Mouse (Mus musculus): ENCODE data around the gene Dnaja2. TPM values are rescaled to one million over a fixed set of nuclear protein-coding genes. Genes with fewer than 3 reads are reported as not detected.

Gene Dnaja2
- polyA plus RNA-seq (2014; fragmentation: Nextera tagmentation; extraction: Ambion mirVana), result 142 and 161 TPM in 2 replicates

- peak within 1 kb of the TSS; percentile 95 for H3K9ac ChIP-seq (ENCODE audit: low read depth, low read length)
- ATAC-seq (replicated peaks; ENCODE audit: insufficient number of reproducible peaks, low FRiP score, low TSS enrichment), result peak; percentile 96
- under 1% methylated on average over 77 of the region's 77 CpGs for WGBS (ENCODE audit: insufficient replicate concordance)
- H3K4me1 ChIP-seq (ENCODE audit: control insufficient read depth, insufficient read depth, low read length), result peaks cover 3% of the 10 kb centered on the region; the same call in 1 of the 2 replicates
- no peaks in the 10 kb centered on the region for H3K27me3 ChIP-seq (ENCODE audit: control insufficient read depth, insufficient read depth, low read length)
- peak within 1 kb of the TSS; percentile 90 for H3K27ac ChIP-seq (ENCODE audit: low read depth, low read length)
- peak within 1 kb of the TSS; percentile 87 for H3K4me3 ChIP-seq (ENCODE audit: low read depth, low read length)
- no peaks in the 10 kb centered on the region for H3K9me3 ChIP-seq (replicated peaks; ENCODE audit: control insufficient read depth, low read length)
- no peaks in the 10 kb centered on the region; the same call in 1 of the 2 replicates for H3K36me3 ChIP-seq (ENCODE audit: control insufficient read depth, insufficient read depth, low read length)
- peak within 1 kb of the TSS; percentile 91 for H3K4me2 ChIP-seq
Observed at GRCm38 (mm10) chr8:85555181-85556145, at the start of gene Dnaja2. Gene Dnaja2, minus strand, starts transcription at chr8:85555344.

- Histone ChIP-seq H3K4me2 (no peak overlapping the region), H3K27ac (ENCODE audit: low read depth, low read length) (no peak overlapping the region), H3K4me1 (ENCODE audit: control insufficient read depth, insufficient read depth, low read length) (no peaks in the 10 kb centered on the region), H3K4me3 (ENCODE audit: low read depth, low read length) (no peak overlapping the region), H3K9ac (ENCODE audit: low read depth, low read length) (no peak overlapping the region), H3K27me3 (ENCODE audit: control insufficient read depth, insufficient read depth, low read length) (no peaks in the 10 kb centered on the region), H3K9me3 (replicated peaks; ENCODE audit: control insufficient read depth, low read length) (no peaks in the 10 kb centered on the region), H3K36me3 (ENCODE audit: control insufficient read depth, insufficient read depth, low read length) (no peaks in the 10 kb centered on the region)
- no peak for ATAC-seq (replicated peaks; ENCODE audit: insufficient number of reproducible peaks, low FRiP score, low TSS enrichment)
- WGBS (ENCODE audit: insufficient replicate concordance), result 75% methylated on average over 4 of the region's 4 CpGs
Observed at GRCm38 (mm10) chr8:85604201-85604600, 49.1 kb upstream of the Dnaja2 start.

DNA sequence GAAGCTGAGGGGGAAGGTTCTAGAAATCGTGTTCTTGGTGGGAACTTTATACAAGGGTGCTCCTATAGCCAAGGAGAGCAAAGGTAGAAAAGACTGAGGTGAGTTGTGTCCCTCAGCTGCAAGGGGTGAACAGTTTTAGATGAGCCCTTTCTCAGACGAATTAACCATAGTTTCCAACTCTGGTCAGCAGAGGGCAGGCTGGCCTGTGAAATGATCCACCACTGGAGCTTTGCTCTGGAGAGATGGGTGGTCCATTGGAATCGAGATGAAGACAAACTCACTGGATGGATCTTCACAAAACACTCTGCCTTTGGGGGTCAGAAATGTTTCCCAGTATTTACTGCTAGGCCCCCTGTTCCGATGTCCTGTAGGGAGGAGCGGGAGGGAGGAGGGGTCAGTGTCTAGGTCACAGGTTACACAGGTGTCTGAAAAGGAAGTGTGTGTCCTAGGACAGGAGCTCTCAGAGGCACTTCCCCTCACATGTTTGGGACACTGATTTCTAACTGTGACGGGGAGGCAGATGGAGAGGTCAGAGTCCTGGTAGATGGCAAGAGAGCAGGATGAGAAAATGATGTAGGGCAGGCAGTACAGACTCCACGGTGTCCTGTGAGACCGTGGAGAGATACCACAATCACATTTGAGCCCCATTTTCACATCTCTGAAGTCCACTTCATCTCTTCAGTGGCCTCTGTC lies 48.2 kb upstream of the Dnaja2 start:
- 41% methylated on average over 8 of the region's 8 CpGs for WGBS (ENCODE audit: insufficient replicate concordance)
- Histone ChIP-seq H3K36me3 (ENCODE audit: control insufficient read depth, insufficient read depth, low read length) (no peaks in the 10 kb centered on the region), H3K4me2 (no peak overlapping the region), H3K4me3 (ENCODE audit: low read depth, low read length) (no peak overlapping the region), H3K9me3 (replicated peaks; ENCODE audit: control insufficient read depth, low read length) (no peaks in the 10 kb centered on the region), H3K27me3 (ENCODE audit: control insufficient read depth, insufficient read depth, low read length) (no peaks in the 10 kb centered on the region), H3K4me1 (ENCODE audit: control insufficient read depth, insufficient read depth, low read length) (no peaks in the 10 kb centered on the region), H3K27ac (ENCODE audit: low read depth, low read length) (no peak overlapping the region), H3K9ac (ENCODE audit: low read depth, low read length) (no peak overlapping the region)
- no peak for ATAC-seq (replicated peaks; ENCODE audit: insufficient number of reproducible peaks, low FRiP score, low TSS enrichment)

GRCm38 (mm10) chr8:85602737-85603136 lies 47.6 kb upstream of the Dnaja2 start:
- Histone ChIP-seq H3K27me3 (ENCODE audit: control insufficient read depth, insufficient read depth, low read length) (no peaks in the 10 kb centered on the region), H3K4me3 (ENCODE audit: low read depth, low read length) (no peak overlapping the region), H3K36me3 (ENCODE audit: control insufficient read depth, insufficient read depth, low read length) (no peaks in the 10 kb centered on the region), H3K4me1 (ENCODE audit: control insufficient read depth, insufficient read depth, low read length) (no peaks in the 10 kb centered on the region), H3K27ac (ENCODE audit: low read depth, low read length) (no peak overlapping the region), H3K4me2 (no peak overlapping the region), H3K9ac (ENCODE audit: low read depth, low read length) (no peak overlapping the region), H3K9me3 (replicated peaks; ENCODE audit: control insufficient read depth, low read length) (no peaks in the 10 kb centered on the region)
- WGBS (ENCODE audit: insufficient replicate concordance), result 54% methylated on average over 4 of the region's 4 CpGs
- ATAC-seq (replicated peaks; ENCODE audit: insufficient number of reproducible peaks, low FRiP score, low TSS enrichment), result no peak

- no peaks in the 10 kb centered on the region for H3K4me1 ChIP-seq (ENCODE audit: control insufficient read depth, insufficient read depth, low read length)
- no peak overlapping the region for H3K4me2 ChIP-seq
- no peaks in the 10 kb centered on the region for H3K36me3 ChIP-seq (ENCODE audit: control insufficient read depth, insufficient read depth, low read length)
- no peaks in the 10 kb centered on the region for H3K9me3 ChIP-seq (replicated peaks; ENCODE audit: control insufficient read depth, low read length)
- H3K27ac ChIP-seq (ENCODE audit: low read depth, low read length), result no peak overlapping the region
- WGBS (ENCODE audit: insufficient replicate concordance), result 58% methylated on average over 8 of the region's 8 CpGs
- no peak overlapping the region for H3K9ac ChIP-seq (ENCODE audit: low read depth, low read length)
- no peaks in the 10 kb centered on the region for H3K27me3 ChIP-seq (ENCODE audit: control insufficient read depth, insufficient read depth, low read length)
- H3K4me3 ChIP-seq (ENCODE audit: low read depth, low read length), result no peak overlapping the region
- no peak for ATAC-seq (replicated peaks; ENCODE audit: insufficient number of reproducible peaks, low FRiP score, low TSS enrichment)
Observed at GRCm38 (mm10) chr8:85601741-85602140, 46.6 kb upstream of the Dnaja2 start.

- ATAC-seq (replicated peaks; ENCODE audit: insufficient number of reproducible peaks, low FRiP score, low TSS enrichment), result no peak
- H3K4me3 ChIP-seq (ENCODE audit: low read depth, low read length), result no peak overlapping the region
- no peaks in the 10 kb centered on the region for H3K36me3 ChIP-seq (ENCODE audit: control insufficient read depth, insufficient read depth, low read length)
- H3K9me3 ChIP-seq (replicated peaks; ENCODE audit: control insufficient read depth, low read length), result no peaks in the 10 kb centered on the region
- no peaks in the 10 kb centered on the region for H3K4me1 ChIP-seq (ENCODE audit: control insufficient read depth, insufficient read depth, low read length)
- H3K9ac ChIP-seq (ENCODE audit: low read depth, low read length), result no peak overlapping the region
- H3K27me3 ChIP-seq (ENCODE audit: control insufficient read depth, insufficient read depth, low read length), result no peaks in the 10 kb centered on the region
- H3K27ac ChIP-seq (ENCODE audit: low read depth, low read length), result no peak overlapping the region
- 53% methylated on average over 8 of the region's 8 CpGs for WGBS (ENCODE audit: insufficient replicate concordance)
- H3K4me2 ChIP-seq, result no peak overlapping the region
Observed at GRCm38 (mm10) chr8:85597413-85598191, 42.5 kb upstream of the Dnaja2 start.

DNA sequence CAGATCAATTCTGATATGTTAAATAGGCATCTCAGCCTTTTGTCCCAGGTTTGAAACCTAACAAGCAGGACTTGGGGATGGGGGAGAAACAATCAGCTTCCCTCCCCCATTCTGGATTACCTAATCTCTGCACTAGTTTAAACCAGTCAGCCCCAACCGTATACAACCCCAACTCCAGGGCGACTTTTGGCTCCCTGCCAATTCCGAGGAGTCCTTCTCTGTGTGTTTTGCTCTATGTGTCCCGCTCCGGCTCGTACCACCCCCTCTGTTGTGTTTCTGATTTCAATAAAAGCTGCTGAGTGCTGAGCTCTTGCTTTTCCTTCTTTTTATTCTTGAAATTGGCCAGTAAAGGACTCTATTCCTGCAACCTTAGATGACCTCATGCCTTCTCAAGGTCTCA lies 40.2 kb upstream of the Dnaja2 start:
- no peak for ATAC-seq (replicated peaks; ENCODE audit: insufficient number of reproducible peaks, low FRiP score, low TSS enrichment)
- WGBS (ENCODE audit: insufficient replicate concordance), result 41% methylated on average over 6 of the region's 6 CpGs

GRCm38 (mm10) chr8:85594983-85595382 lies 39.8 kb upstream of the Dnaja2 start:
- no peak overlapping the region for H3K27ac ChIP-seq (ENCODE audit: low read depth, low read length)
- ATAC-seq (replicated peaks; ENCODE audit: insufficient number of reproducible peaks, low FRiP score, low TSS enrichment), result no peak
- H3K27me3 ChIP-seq (ENCODE audit: control insufficient read depth, insufficient read depth, low read length), result no peaks in the 10 kb centered on the region
- no peak overlapping the region for H3K4me2 ChIP-seq
- H3K4me1 ChIP-seq (ENCODE audit: control insufficient read depth, insufficient read depth, low read length), result no peaks in the 10 kb centered on the region
- no peaks in the 10 kb centered on the region for H3K36me3 ChIP-seq (ENCODE audit: control insufficient read depth, insufficient read depth, low read length)
- no peaks in the 10 kb centered on the region for H3K9me3 ChIP-seq (replicated peaks; ENCODE audit: control insufficient read depth, low read length)
- no peak overlapping the region for H3K4me3 ChIP-seq (ENCODE audit: low read depth, low read length)
- 62% methylated on average over 3 of the region's 3 CpGs for WGBS (ENCODE audit: insufficient replicate concordance)
- H3K9ac ChIP-seq (ENCODE audit: low read depth, low read length), result no peak overlapping the region

More for the DNA sequence above, 40.2 kb upstream of the Dnaja2 start:
- no peak overlapping the region for H3K4me3 ChIP-seq (ENCODE audit: low read depth, low read length)
- H3K9ac ChIP-seq (ENCODE audit: low read depth, low read length), result no peak overlapping the region
- no peaks in the 10 kb centered on the region for H3K9me3 ChIP-seq (replicated peaks; ENCODE audit: control insufficient read depth, low read length)
- no peak overlapping the region for H3K27ac ChIP-seq (ENCODE audit: low read depth, low read length)
- no peak overlapping the region for H3K4me2 ChIP-seq
- H3K27me3 ChIP-seq (ENCODE audit: control insufficient read depth, insufficient read depth, low read length), result no peaks in the 10 kb centered on the region
- H3K36me3 ChIP-seq (ENCODE audit: control insufficient read depth, insufficient read depth, low read length), result no peaks in the 10 kb centered on the region
- no peaks in the 10 kb centered on the region for H3K4me1 ChIP-seq (ENCODE audit: control insufficient read depth, insufficient read depth, low read length)

Measured in heart, embryonic 11.5 days (tissue).